Mouse (Mus musculus): Measurements from ENCODE around the gene Cd200r3. TPM values are rescaled to one million over a fixed set of nuclear protein-coding genes. Genes with fewer than 3 reads are reported as not detected.

Gene Cd200r3
- polyA plus RNA-seq (2015; fragmentation: Nextera tagmentation; extraction: Ambion mirVana) = 0.45 and 0.75 TPM in 2 replicates

DNA sequence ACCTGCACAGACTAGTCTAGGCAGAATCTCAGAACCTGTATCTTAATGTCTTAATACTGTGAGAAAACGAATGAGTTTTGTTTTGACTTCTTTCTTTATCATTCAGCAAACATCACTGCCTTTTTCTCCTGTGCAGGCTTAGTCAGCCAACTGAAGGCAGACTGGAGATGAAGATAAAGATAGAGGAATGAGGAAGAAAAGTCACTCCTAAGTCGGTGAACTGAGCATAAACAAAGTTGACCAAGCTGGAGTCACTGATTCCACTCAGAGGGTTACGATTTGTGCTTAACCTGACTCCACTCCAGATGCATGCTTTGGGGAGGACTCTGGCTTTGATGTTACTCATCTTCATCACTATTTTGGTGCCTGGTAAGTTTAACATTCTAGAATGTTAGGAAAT lies at the start of gene Cd200r3:
Gene Cd200r3, plus strand, starts transcription at position 211 of the 400 bp plus-strand sequence.
- 58% methylated on average over 3 of the region's 3 CpGs for WGBS
- Histone ChIP-seq H3K4me3 (replicated peaks) (no peak within 1 kb of the TSS), H3K4me1 (replicated peaks) (no peaks in the 10 kb centered on the region), H3K27ac (no peak within 1 kb of the TSS), H3K4me2 (replicated peaks) (no peak within 1 kb of the TSS), H3K9me3 (no peaks in the 10 kb centered on the region), H3K36me3 (no peaks in the 10 kb centered on the region), H3K9ac (no peak within 1 kb of the TSS), H3K27me3 (replicated peaks) (no peaks in the 10 kb centered on the region)
- ATAC-seq = no peak

GRCm38 (mm10) chr16:44932016-44932415 lies 11.5 kb upstream of the Cd200r3 start:
- no peak for ATAC-seq
- no peak overlapping the region for H3K4me3 ChIP-seq (replicated peaks)
- WGBS = 91% methylated on average over 1 of the region's 1 CpGs
- no peak overlapping the region for H3K4me2 ChIP-seq (replicated peaks)
- no peaks in the 10 kb centered on the region for H3K4me1 ChIP-seq (replicated peaks)
- H3K36me3 ChIP-seq = no peaks in the 10 kb centered on the region
- no peak overlapping the region for H3K9ac ChIP-seq
- no peaks in the 10 kb centered on the region for H3K27me3 ChIP-seq (replicated peaks)
- no peaks in the 10 kb centered on the region for H3K9me3 ChIP-seq
- H3K27ac ChIP-seq = no peak overlapping the region

GRCm38 (mm10) chr16:44951360-44952114 lies 8.1 kb downstream of the Cd200r3 start:
- ATAC-seq = no peak
- WGBS = 68% methylated on average over 4 of the region's 4 CpGs
- Histone ChIP-seq H3K4me3 (replicated peaks) (no peak overlapping the region), H3K4me2 (replicated peaks) (no peak overlapping the region), H3K4me1 (replicated peaks) (no peaks in the 10 kb centered on the region), H3K9ac (no peak overlapping the region), H3K9me3 (no peaks in the 10 kb centered on the region), H3K27me3 (replicated peaks) (no peaks in the 10 kb centered on the region), H3K36me3 (no peaks in the 10 kb centered on the region), H3K27ac (no peak overlapping the region)

GRCm38 (mm10) chr16:44962296-44962695 lies 18.8 kb downstream of the Cd200r3 start:
- Histone ChIP-seq H3K9me3 (no peaks in the 10 kb centered on the region), H3K27ac (no peak overlapping the region), H3K4me2 (replicated peaks) (no peak overlapping the region), H3K4me3 (replicated peaks) (no peak overlapping the region), H3K27me3 (replicated peaks) (no peaks in the 10 kb centered on the region), H3K36me3 (no peaks in the 10 kb centered on the region), H3K4me1 (replicated peaks) (0 out of 2 replicates have a peak, but pooled peaks cover 3% of the 10 kb centered on the region), H3K9ac (no peak overlapping the region)
- WGBS = 83% methylated on average over 2 of the region's 2 CpGs
- ATAC-seq = no peak

DNA sequence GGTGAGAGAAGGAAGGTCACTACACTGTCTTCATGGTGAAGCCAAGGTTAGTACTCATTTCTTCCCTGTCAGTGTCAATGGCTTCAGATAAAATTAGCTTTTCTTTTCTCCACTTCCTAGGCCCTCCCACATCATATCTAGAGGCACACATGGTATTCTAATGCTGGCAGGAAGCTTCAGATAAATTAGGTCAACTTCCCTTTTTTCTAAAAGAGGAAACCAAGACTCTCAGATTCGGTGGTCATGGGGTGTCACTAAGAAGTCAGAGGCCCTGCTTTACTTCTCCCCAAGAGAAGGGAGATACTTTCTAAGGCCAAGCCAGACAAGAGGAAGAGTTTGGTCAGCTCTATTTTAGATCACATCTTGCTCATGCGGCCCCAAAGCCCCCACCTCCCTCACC lies 19.3 kb downstream of the Cd200r3 start:
- Histone ChIP-seq H3K4me1 (replicated peaks) (0 out of 2 replicates have a peak, but pooled peaks cover 3% of the 10 kb centered on the region), H3K27me3 (replicated peaks) (no peaks in the 10 kb centered on the region), H3K9me3 (no peaks in the 10 kb centered on the region), H3K9ac (no peak overlapping the region), H3K4me3 (replicated peaks) (no peak overlapping the region), H3K36me3 (no peaks in the 10 kb centered on the region), H3K4me2 (replicated peaks) (no peak overlapping the region), H3K27ac (no peak overlapping the region)
- no peak for ATAC-seq
- WGBS = 74% methylated on average over 2 of the region's 2 CpGs

- no peaks in the 10 kb centered on the region for H3K36me3 ChIP-seq
- H3K9ac ChIP-seq = no peak overlapping the region
- no peak overlapping the region for H3K4me3 ChIP-seq (replicated peaks)
- H3K27me3 ChIP-seq (replicated peaks) = no peaks in the 10 kb centered on the region
- H3K27ac ChIP-seq = no peak overlapping the region
- H3K4me2 ChIP-seq (replicated peaks) = no peak overlapping the region
- no peaks in the 10 kb centered on the region for H3K9me3 ChIP-seq
- WGBS = 81% methylated on average over 6 of the region's 6 CpGs
- 0 out of 2 replicates have a peak, but pooled peaks cover 3% of the 10 kb centered on the region for H3K4me1 ChIP-seq (replicated peaks)
- no peak for ATAC-seq
Measured at GRCm38 (mm10) chr16:44964526-44965374, 21.3 kb downstream of the Cd200r3 start.

- H3K4me2 ChIP-seq (replicated peaks) = no peak overlapping the region
- H3K9ac ChIP-seq = no peak overlapping the region
- no peaks in the 10 kb centered on the region for H3K36me3 ChIP-seq
- H3K4me3 ChIP-seq (replicated peaks) = no peak overlapping the region
- H3K27ac ChIP-seq = no peak overlapping the region
- H3K27me3 ChIP-seq (replicated peaks) = no peaks in the 10 kb centered on the region
- 88% methylated on average over 8 of the region's 8 CpGs for WGBS
- H3K4me1 ChIP-seq (replicated peaks) = 0 out of 2 replicates have a peak, but pooled peaks cover 3% of the 10 kb centered on the region
- no peaks in the 10 kb centered on the region for H3K9me3 ChIP-seq
- no peak for ATAC-seq
Measured at GRCm38 (mm10) chr16:44965428-44965827, 21.9 kb downstream of the Cd200r3 start.

DNA sequence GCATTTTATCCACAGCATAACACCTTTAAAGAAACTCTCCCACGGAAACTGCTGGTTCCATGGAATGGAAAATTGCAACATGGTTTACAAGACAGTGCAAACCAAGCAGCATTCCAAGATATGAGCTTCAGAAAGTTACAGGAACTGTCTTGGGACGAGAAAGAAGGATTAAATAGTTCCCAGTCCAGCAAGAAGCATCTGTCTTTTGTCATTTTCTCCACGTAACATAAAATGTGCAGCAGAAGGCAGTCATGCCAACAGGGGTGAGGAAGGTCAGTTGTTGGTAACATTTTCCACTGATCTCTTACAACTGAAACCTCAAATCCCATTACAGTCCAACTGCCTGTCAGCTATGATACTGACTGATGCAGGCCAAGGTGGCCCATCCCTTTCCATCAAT lies 22.4 kb downstream of the Cd200r3 start:
- 55% methylated on average over 3 of the region's 3 CpGs for WGBS
- Histone ChIP-seq H3K9ac (no peak overlapping the region), H3K27ac (no peak overlapping the region), H3K4me3 (replicated peaks) (no peak overlapping the region), H3K9me3 (no peaks in the 10 kb centered on the region), H3K4me1 (replicated peaks) (0 out of 2 replicates have a peak, but pooled peaks cover 3% of the 10 kb centered on the region), H3K27me3 (replicated peaks) (no peaks in the 10 kb centered on the region), H3K4me2 (replicated peaks) (no peak overlapping the region), H3K36me3 (no peaks in the 10 kb centered on the region)
- no peak for ATAC-seq

DNA sequence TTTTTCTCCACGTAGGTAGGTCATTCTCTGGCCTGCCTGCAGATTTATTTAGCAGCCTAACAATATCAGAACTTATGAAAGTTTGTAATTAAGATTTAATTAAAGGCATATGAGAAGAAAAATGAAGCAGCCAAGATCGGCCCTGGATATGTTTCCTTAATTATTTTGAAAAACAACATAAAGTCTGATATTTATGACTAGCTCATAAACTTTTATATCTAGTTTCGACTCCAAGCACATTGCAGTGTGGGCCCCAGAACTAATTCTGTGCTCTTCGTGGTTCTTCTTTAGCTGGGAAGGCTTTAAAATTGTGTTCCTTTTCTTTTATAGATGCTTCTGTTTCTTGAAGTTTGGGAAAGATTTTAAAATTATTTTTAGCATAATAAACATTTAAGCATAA lies 23.4 kb downstream of the Cd200r3 start:
- no peaks in the 10 kb centered on the region for H3K9me3 ChIP-seq
- H3K9ac ChIP-seq = no peak overlapping the region
- H3K4me3 ChIP-seq (replicated peaks) = no peak overlapping the region
- ATAC-seq = no peak
- no peaks in the 10 kb centered on the region for H3K36me3 ChIP-seq
- H3K27ac ChIP-seq = no peak overlapping the region
- no peak overlapping the region for H3K4me2 ChIP-seq (replicated peaks)
- 0 out of 2 replicates have a peak, but pooled peaks cover 3% of the 10 kb centered on the region for H3K4me1 ChIP-seq (replicated peaks)
- H3K27me3 ChIP-seq (replicated peaks) = no peaks in the 10 kb centered on the region
- 75% methylated on average over 4 of the region's 4 CpGs for WGBS

GRCm38 (mm10) chr16:44968113-44968512 lies 24.6 kb downstream of the Cd200r3 start:
- no peak overlapping the region for H3K27ac ChIP-seq
- no peak for ATAC-seq

DNA sequence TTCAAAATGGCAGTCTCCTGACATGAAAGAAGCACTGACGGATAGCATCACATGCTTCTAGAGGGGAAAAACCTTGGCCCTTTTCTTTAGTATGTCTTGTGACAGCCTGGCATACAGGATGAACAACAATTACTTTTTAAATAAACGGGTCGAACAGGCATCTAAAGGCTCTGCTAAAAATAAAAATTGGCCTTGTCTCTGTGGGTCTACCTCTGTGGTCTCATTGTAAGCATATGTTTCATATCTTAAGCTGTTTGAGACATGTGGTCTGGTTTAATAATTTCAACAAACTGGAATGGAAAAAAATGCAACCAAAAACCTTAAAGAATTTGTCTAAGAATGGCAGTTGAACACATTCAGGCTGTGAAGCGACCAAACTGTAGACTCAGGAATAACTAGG lies 27.4 kb downstream of the Cd200r3 start:
- no peaks in the 10 kb centered on the region for H3K9me3 ChIP-seq
- no peaks in the 10 kb centered on the region for H3K27me3 ChIP-seq (replicated peaks)
- H3K4me3 ChIP-seq (replicated peaks) = no peak overlapping the region
- no peaks in the 10 kb centered on the region for H3K36me3 ChIP-seq
- ATAC-seq = no peak
- 51% methylated on average over 4 of the region's 4 CpGs for WGBS
- no peak overlapping the region for H3K4me2 ChIP-seq (replicated peaks)
- no peak overlapping the region for H3K27ac ChIP-seq
- no peaks in the 10 kb centered on the region for H3K4me1 ChIP-seq (replicated peaks)
- no peak overlapping the region for H3K9ac ChIP-seq

More at GRCm38 (mm10) chr16:44968113-44968512, 24.6 kb downstream of the Cd200r3 start:
- H3K27me3 ChIP-seq (replicated peaks) = no peaks in the 10 kb centered on the region
- WGBS = 94% methylated on average over 3 of the region's 3 CpGs
- H3K9me3 ChIP-seq = no peaks in the 10 kb centered on the region
- 0 out of 2 replicates have a peak, but pooled peaks cover 3% of the 10 kb centered on the region for H3K4me1 ChIP-seq (replicated peaks)
- H3K36me3 ChIP-seq = no peaks in the 10 kb centered on the region
- H3K9ac ChIP-seq = no peak overlapping the region
- no peak overlapping the region for H3K4me2 ChIP-seq (replicated peaks)
- no peak overlapping the region for H3K4me3 ChIP-seq (replicated peaks)

GRCm38 (mm10) chr16:44974042-44974441 lies 30.6 kb downstream of the Cd200r3 start:
- Histone ChIP-seq H3K4me2 (replicated peaks) (no peak overlapping the region), H3K4me1 (replicated peaks) (no peaks in the 10 kb centered on the region), H3K27me3 (replicated peaks) (no peaks in the 10 kb centered on the region), H3K4me3 (replicated peaks) (no peak overlapping the region), H3K36me3 (no peaks in the 10 kb centered on the region), H3K9me3 (no peaks in the 10 kb centered on the region), H3K9ac (no peak overlapping the region), H3K27ac (no peak overlapping the region)
- WGBS = 84% methylated on average over 2 of the region's 2 CpGs
- ATAC-seq = no peak

All from intestine, embryonic 15.5 days (tissue).